Mouse (Mus musculus): Measurements from ENCODE around the gene Chd4.

Chd4 gene

DNA sequence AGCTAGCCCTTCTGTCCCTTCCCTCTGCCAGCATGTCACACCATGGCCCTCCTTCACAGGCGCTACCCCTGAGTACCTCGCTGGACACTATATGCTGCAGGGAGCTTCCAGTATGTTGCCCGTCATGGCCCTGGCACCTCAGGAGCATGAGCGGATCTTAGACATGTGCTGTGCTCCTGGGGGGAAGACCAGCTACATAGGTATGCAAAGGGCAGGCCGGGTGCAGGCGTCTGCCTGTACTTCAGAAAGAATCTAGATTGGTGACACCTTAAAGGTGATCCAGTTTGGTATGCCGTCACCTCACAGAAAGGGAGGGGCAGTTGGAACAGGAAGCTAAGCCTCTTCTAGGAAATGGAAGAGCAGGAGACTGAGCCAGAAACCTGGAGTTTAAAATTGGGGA lies 44.0 kb downstream of the Chd4 start:
- no peak for DNase-seq (ENCODE audit: extremely low spot score)

DNA sequence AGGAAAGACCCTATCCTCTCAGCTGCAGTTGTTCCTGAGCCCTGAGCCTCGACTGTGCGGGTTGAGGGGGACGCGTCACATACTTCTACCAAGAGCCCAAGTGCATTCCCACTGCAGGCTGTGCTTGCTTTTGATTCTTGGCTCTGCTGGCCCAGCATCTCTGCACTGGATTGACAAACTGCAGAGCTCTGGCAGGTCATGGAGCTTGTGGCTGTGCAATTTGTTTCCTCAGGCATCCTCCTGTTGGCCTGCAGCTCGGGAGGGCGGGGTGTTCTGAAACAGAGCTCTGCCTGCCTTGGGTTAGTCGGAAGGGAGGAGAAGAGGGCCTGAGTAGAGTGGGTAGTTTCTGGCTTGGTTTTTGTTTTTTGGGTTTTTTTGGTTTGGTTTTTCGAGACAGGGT lies 46.7 kb downstream of the Chd4 start:
- DNase-seq (ENCODE audit: extremely low spot score), result no peak

DNA sequence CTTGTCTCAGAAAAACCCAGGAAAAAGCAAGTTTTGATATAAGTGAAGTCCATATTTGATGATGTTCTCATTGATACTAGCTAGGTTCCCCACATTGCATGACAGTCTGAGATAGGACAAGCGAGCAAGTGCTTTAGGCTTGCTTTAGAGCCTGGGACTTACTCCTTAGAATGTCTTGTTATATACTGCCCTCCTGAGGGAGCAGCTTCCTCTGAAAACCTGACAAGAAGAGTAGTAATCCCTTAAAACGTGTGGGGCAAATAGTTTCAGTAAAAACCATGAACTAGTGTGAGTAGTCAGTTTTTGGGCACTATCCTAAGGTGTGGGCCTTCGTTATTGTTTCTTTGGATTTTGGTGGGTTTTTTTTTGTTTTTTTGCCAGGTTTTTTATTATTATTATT lies 47.3 kb downstream of the Chd4 start:
- DNase-seq (ENCODE audit: extremely low spot score), result no peak

DNA sequence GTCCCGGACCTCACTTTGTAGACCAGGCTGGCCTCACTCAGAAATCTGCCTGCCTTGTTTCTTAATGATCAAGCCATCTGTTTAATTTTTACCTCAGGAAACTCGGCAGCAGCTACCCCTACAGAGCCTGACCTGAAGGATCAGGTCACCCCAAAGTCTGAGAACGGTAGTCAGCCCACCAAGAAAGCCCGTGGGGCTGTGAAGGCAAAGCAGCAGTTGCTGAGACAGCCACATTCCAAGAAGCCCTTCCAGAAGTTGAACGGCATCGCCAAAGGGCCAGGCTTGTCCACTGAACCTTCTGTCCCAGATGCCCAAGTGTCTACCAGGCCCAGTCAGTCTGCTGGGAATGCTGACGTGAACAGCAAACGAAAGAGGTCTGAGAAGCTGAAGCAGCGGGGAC lies 48.1 kb downstream of the Chd4 start:
- DNase-seq (ENCODE audit: extremely low spot score), result no peak

DNA sequence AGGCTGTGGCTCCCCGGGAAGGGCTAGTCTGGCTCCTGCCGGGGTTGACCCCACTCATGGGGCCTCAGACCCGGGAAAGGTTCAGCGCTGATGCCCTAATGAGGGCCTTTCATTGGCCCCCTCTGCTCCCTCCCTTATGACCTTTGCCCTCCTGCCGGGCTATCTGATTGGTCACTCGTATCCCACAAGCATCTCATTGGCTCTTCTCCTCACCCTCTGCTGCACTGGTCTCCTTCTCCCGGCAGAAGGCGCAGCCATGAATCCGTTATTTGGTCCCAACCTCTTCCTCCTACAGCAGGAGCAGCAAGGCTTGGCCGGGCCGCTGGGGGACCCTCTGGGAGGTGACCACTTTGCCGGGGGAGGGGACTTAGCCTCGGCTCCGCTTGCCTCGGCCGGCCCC lies 49.2 kb downstream of the Chd4 start, which contains the start of gene Iffo1:
Iffo1 (plus strand) TSS at position 241 of the 400 bp plus-strand sequence.
- peak; percentile 96 for DNase-seq (ENCODE audit: extremely low spot score)

DNA sequence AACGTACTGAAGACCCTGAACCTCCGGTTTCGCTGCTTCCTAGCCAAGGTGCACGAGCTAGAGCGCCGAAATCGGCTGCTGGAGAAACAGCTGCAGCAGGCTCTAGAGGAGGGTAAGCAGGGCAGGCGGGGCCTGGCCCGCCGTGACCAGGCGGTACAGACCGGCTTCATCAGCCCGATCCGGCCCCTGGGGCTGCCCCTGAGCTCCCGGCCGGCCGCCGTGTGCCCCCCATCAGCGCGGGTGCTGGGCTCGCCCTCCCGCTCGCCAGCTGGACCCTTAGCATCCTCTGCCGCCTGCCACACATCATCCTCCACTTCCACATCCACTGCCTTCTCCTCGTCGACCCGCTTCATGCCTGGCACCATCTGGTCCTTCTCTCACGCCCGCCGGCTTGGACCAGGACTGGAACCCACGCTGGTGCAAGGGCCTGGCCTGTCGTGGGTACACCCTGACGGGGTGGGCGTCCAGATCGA lies 49.7 kb downstream of the Chd4 start:
- peak; percentile 35 for DNase-seq (ENCODE audit: extremely low spot score)

DNA sequence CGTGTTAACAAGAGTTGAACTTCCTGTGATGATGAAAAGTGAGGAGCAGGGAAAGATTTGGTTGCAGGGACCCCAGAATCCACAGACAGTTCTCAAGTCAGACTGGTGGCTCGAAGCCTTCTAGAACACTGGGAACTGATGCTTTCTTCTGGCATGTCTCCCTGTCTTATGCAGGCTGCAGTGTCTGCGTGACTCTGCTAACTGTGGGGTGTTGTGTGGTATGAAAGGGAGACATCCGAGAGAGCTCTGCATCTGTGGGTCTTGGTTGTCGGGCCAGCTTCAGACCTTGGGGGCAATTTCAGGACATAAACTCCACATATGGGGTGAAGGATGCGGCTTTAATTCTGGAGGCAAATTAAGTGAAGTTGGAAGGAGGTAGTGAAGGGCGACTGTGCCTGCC lies 50.4 kb downstream of the Chd4 start:
- DNase-seq (ENCODE audit: extremely low spot score), result no peak

DNA sequence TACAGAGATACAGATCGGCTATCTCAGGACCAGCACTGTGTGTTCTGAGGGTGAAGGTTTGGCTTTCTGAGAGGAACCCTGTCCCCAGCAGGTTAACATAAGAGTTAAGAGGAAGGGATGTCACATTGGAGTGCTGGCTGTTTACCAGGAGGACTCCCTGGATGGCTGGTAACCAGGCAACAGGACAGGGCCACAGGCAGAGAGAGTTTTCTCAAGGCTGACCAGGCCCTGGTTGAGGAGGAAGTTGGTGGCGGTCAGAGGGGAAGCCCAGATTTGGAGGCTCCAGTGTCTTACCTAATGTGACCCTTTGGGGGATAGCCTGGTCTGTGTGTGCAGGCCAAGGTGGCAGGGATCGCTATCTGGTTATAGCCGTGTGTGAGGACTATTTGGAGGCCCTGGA lies 51.0 kb downstream of the Chd4 start:
- no peak for DNase-seq (ENCODE audit: extremely low spot score)

DNA sequence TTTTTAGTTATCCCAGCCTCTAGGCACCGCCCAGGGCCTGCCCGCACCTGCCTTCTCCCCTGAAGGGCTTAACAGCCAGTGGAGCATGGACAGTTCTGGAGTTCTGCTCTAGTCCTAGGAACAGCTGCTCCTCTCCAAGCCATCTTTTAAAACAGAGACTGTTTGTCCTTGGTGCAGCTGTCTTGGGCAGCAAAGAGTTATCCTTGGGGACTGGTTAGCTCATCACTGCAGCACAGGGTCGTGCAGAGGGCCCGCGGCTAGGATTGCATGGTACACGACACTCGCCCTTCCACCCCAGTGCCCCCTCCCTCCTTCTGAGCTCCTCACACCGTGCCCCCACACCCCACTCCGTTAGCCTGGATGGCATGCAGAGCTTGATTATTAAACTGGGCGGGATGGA lies 51.5 kb downstream of the Chd4 start:
- no peak for DNase-seq (ENCODE audit: extremely low spot score)

DNA sequence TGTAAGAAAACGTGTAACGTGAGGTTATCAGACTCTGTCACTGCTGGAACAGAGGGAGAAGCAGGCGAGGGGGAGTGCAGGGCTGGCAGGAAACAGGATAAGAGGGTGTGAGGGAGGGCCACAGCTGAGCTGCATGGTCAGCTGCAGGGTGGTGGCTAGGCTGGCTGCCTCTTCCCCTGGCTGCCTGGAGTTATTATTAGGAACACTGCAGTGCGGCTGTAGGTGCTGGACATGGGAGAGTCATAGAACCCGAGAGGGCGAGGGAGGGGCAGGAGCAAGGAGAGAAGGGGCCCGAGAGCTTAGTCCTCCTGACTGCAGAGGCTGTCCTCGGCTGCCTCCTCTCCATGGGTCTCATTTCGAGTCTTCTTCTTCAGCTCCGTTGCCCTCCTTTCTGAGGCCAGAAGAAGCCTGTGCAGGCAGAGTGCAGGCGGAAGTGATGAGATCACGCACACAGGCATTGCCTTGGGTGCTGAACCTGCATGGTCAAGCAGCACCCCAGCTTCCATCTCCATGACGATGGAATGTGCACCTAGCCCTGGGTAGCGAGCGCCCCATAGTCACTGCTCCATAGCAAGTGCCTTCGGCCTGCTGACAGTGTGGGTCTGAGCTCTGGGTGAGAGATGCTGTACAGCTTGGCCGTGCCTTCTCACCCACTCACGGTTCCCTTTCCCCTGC lies 52.6 kb downstream of the Chd4 start:
- no peak for DNase-seq (ENCODE audit: extremely low spot score)

DNA sequence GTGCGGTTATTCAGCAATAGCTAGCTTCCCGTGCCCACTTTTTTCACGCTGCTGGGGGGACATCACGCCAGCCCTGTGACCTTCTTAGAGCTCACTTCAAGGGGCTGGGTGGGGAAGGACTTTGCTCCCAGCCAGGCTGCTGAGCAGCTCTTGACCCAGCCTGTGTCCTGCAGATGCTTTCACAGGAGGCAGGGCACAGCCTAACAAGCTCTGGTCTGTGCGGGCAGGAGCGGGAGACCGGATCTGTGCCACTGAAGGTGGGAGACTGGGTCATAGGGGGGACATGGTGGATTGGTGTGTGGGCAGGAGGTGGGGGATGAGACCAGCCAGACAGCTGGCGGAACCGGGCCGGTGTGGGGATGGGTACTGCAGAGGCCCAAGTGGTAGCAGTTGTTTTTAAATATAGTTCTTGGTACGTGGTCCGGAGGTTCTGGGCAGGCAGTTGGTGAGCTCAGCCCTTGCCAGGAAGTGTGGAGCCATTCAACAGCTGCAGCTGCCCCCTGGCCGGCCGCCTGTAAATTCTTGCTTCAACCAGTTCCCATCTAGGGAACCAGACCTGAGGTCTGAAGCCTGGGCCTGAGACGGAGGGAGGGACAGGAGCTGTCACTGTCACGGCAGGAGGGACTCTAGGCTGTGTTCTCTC lies 53.3 kb downstream of the Chd4 start:
- no peak for DNase-seq (ENCODE audit: extremely low spot score)

DNA sequence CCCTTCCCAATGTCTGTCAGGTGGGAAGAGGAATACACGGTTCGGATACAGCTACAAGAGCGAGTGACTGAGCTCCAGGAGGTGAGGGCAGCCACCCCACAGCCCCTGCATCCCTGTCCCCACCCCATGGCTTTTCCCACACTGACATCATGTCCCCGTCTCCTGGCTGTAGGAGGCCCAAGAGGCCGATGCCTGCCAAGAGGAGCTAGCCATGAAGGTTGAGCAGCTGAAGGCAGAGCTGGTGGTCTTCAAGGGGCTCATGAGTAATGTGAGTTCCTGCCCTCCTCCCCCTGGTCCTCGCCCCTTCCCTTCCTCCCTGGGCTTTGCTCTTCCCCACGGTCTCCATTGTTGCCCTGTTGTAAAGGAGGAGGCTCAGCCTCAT lies 53.8 kb downstream of the Chd4 start:
- no peak for DNase-seq (ENCODE audit: extremely low spot score)

DNA sequence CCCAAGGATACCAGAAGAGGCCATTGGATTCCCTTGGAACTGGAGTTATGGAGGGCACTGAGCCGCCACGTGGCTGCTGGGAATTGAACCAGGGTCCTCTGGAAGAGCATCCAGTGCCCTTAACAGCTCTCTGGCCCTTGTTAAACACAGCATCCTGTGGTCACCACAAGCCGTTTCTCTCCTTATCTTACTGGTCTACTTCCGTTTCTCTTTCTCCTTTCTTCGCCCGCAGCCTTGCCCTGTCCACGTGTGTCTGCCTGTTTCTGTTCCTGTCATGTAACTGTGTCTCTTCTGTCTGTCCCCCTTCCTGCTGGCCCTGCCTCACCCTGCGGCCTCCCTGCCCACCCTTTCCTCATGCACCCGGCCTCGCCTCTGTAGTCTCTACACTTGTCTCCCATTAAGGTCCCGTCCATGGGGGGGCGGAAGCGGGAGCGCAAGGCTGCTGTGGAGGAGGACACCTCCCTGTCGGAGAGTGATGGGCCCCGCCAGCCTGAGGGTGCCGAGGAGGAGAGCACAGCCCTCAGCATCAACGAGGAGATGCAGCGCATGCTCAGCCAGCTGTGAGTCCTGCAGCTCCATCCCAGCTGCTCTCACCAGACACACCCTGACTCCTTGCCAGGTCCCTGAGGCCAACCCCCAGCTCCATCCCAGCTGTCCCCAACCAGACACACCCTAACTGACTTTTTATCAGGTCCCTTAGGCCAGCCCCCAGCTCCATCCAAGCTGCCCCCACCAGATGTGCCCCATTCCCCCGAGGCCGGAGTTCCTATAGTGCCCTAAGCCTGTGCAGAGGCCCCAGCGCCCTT lies 56.6 kb downstream of the Chd4 start:
- no peak for DNase-seq (ENCODE audit: extremely low spot score)

DNA sequence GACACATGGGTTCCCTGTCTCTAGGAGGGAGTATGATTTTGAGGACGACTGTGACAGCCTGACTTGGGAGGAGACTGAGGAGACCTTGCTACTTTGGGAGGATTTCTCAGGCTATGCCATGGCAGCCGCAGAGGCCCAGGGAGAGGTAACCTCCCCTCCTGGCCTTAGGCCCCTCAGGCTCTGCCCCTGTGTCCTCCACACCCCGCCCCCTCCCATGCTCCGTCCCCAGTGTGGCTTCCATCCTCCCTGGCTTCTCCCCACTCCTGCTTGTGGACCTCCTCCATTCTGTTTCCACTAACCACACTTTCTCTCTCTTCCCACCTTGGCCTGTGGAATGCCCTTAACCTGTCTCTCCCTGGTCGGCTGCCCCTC lies 57.2 kb downstream of the Chd4 start:
- no peak for DNase-seq (ENCODE audit: extremely low spot score)

DNA sequence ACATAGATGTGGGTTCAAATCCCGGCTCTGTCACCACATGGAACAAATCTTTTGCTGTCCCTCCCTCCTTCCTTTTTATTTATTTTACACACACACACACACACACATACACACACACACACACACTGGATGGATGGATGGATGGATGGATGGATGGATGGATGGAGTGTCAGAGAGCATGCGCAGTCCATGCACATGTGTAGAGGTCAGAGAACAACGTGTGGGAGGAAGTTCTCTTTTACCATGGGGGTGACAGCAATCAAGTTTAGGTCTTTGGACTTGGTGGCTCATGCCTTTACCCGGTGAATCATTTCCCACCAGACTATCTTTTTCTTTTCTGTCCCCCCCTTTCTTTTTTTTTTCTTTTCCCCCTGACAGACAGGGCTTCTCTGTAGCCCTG lies 57.9 kb downstream of the Chd4 start:
- no peak for DNase-seq (ENCODE audit: extremely low spot score)

DNA sequence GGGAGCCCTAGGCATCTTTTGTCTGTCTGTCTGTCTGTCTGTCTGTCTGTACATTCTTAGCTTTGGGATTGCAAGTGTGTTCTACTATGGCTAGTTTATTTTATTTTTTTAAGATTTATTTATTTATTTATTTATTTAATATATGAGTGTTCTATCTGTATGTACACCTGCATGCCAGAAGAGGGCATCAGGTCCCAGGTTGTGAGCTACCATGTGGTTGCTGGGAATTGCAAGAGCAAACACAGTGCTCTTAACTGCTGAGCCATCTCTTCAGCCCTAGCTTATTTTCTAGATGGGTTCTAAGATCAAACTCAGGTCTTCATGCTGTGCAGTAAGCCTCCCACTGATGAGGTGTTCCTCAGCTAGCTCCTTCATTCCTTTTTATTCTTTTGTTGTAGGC lies 58.8 kb downstream of the Chd4 start:
- DNase-seq (ENCODE audit: extremely low spot score), result no peak

DNA sequence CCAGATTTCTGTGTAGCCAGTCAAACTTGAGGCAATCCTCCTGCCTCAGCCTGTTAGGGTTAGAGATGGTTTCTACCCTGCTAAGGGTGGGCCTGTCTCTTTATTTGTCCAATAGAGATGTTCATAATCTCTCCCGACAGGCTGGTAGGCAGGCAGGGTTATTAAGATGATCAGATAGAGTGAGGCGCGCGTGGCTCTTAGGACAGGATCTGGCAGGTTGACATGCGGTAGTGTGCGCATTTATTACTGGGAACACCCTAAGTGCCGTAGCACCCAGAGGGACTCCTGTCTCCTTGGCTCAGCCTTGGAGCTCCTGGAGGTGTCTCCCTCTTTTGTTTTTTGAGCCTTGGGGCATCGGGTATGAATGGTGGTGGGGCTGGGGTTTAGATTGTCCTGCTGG lies 59.5 kb downstream of the Chd4 start:
- no peak for DNase-seq (ENCODE audit: extremely low spot score)

DNA sequence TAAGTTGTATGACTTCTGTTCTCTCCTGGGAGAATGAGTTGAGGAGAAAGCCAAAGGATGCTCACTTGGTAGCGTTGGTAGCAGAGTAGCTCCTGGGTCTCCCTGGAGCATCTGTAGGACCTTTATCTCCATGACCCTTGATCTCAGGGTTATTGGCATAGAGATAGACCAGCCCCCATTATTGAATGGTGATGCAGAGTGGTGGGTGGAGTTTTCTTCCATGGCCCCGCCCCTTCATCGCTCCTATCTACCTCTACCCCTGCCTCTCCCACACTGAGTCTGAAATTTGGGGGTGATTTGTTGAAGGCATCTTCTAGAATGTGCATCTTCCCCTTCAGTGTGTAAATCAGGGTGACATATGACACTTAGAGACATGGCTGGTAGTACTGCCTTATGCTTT lies 60.7 kb downstream of the Chd4 start:
- no peak for DNase-seq (ENCODE audit: extremely low spot score)

DNA sequence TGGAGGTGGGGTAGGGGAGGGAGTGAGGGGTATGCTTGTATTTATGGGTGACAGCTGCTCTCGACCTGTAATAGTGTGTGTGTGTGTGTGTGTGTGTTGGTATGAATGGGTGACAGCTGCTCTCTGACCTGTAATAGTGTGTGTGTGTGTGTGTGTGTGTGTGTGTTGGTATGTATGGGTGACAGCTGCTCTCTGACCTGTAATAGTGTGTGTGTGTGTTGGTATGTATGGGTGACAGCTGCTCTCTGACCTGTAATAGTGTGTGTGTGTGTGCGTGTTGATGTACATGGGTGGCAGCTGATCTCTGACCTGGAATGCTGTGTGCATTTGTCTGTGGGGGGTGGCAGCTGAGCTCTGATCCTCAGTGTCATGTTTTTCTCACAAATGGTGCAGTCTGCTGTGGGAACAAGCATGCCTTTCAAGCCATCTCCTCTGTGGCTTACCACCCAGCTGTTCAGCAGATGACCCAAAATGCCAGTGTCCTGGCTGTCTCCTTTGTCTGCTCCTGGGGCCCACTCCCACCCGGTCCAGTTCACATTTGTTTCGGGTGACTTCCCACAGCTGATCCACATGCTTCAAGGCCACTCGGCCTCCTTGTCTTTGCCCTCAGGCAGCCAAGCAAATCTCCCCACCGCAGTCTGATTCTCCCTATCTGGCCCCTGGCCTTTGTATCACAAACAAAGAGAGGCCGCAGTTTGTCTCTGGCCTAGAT lies 61.3 kb downstream of the Chd4 start:
- DNase-seq (ENCODE audit: extremely low spot score), result no peak

DNA sequence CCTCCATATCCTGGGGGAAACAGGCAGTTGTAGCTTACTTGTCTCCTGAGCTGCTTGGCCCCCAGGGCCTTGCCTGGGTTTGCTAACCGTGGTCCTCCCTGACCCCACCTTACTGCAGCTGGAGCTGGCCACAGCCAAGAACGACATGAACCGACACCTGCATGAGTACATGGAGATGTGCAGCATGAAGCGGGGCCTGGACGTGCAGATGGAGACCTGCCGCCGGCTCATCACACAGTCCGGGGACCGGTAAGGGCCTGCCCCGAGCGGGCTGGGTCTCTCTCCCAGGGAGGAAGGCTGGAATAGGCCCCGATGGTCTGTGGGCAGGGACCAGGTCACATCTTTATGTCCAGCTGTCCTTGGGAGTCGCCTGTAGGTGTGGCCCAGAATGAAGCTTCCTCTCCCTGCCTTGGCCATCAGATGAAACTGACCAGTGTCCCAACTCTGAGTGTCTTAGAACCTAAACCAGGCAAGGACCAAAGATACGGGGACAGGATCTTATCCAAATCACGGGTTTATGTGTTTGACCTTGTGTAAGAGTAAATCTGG lies 63.2 kb downstream of the Chd4 start:
- no peak for DNase-seq (ENCODE audit: extremely low spot score)

DNA sequence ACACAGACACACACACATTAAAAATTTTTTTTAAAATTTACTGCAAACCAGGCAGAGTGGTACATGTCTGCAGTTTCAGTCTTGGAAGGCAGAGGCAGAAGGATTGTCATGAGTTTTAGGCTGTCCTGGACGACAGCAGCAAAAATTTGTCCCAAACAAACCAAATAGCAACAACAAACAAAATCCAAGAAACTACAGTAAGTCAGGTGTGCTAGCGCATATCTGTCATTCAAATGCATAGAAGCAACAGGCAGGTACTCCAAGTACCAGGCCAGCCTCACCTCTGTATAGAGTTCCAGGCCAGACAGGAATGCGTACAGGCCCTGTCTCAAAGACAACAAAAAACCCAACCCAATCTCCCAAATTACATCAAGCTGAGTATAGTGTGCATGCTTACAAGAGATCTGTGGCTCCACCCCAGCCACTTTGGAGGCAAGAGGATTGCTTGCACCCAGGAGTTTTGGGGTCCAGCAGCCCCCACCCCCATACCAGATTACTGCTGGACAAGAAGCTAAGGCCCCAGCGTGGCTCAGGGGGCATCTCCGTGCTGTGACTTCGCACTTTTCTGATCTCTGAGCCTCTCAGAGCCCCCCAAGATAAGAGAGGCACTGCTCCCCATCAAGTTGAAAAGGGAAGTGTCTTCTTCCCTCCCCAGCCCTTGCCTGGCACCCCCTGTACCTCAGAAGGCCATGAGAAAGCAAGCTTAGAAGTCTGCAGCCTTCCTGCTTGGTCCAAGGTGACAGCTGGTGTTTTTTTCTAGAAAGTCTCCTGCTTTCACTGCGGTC lies 64.2 kb downstream of the Chd4 start:
- no peak for DNase-seq (ENCODE audit: extremely low spot score)

DNA sequence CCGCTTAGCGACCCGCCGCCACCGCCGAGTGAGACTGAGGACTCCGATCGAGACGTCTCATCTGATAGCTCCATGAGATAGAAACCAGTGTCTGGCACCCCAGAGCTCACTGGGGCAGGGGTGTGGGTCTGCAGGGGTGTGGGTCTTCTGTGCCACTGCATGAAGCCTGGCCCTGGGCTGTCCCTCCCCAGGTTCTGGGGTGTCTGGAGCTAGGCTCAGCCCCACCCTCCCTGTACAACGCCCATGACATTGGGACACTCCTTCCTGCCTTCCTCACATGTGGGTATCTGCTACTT lies 64.7 kb downstream of the Chd4 start:
- no peak for DNase-seq (ENCODE audit: extremely low spot score)

Data from embryo, embryonic 9.5 days (tissue).